Mouse (Mus musculus) frontal cortex, adult 2 months (tissue): Measurements from ENCODE around the gene Olfr128. TPM values are rescaled to one million over a fixed set of nuclear protein-coding genes. Genes with fewer than 3 reads are reported as not detected.
"Not testable (repeated sequence)": the region's sequence is repeated elsewhere in the genome, so short reads cannot be mapped to it uniquely, and the experiment has no call there.

ENCODE experiments used
- DNase-seq, 2 experiments: peaks; one replicate each; pipeline ENCODE4 v3.0.0; 2022; ENCODE audit warnings: low spot score in 1 of 2; ENCODE audit errors: extremely low spot score in 1 of 2
- polyA plus RNA-seq: library from polyadenylated mRNA; depleted of rRNA; stranded (reverse); fragments of >200 nt; gene quantifications from 2 replicates; pipeline ENCODE4 v1.2.3, GENCODE M21; 2012; rRNA removed

Gene Olfr128
- polyA plus RNA-seq = not detected in 2 replicates

- no peak for DNase-seq
Observed at GRCm38 (mm10) chr17:37920248-37920647, at the start of gene Olfr128. Gene Olfr128, plus strand, starts transcription at chr17:37920548.

DNA sequence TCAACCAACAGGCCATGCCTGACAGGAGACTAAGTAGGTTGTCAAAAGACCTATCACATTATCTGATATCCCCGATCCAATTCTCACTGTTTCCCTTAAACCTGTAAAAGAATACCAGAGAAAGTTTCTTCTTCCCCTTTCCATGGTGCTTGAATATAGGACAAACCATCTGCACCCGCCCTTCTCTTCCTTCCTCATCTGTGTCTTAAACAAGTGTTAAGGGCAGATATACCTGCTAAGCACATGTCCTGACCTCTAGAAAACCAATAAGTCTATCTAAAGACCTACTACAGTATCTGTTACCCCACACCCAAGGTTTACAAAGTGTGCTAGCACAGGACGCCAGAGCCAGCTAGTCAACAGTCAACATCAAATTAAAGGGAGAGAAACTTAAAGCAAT is 46.5 kb upstream of the Olfr128 start:
- DNase-seq = no peak

GRCm38 (mm10) chr17:37900137-37900536 is 20.2 kb upstream of the Olfr128 start, which contains the start of gene Olfr127:
Gene Olfr127, plus strand, starts transcription at chr17:37900437.
- DNase-seq = no peak

- DNase-seq = not testable (repeated sequence)
Observed at GRCm38 (mm10) chr17:37906821-37907220, 13.5 kb upstream of the Olfr128 start.

GRCm38 (mm10) chr17:37952979-37953378 is 32.6 kb downstream of the Olfr128 start, which contains the start of gene Olfr761:
Gene Olfr761, minus strand, starts transcription at chr17:37953079.
- DNase-seq = no peak

- DNase-seq = no peak
Observed at GRCm38 (mm10) chr17:37973591-37973990, 53.2 kb downstream of the Olfr128 start.

Other genes starting within 250 kb of the Olfr128 start
- gene Olfr119, start 224.0 kb upstream of the Olfr128 start, polyA plus RNA-seq = 0.06 TPM in 1 of 2 replicates, not detected in the other
- not detected in 2 replicates for gene Olfr120, start 198.7 kb upstream of the Olfr128 start, polyA plus RNA-seq
- gene Olfr121, start 171.7 kb upstream of the Olfr128 start, polyA plus RNA-seq = 0.08 TPM in 1 of 2 replicates, not detected in the other
- gene Olfr122, start 151.9 kb upstream of the Olfr128 start, polyA plus RNA-seq = 0.08 TPM in 1 of 2 replicates, not detected in the other
- not detected in 2 replicates for gene Olfr123, start 127.0 kb upstream of the Olfr128 start, polyA plus RNA-seq
- 0.04 TPM in 1 of 2 replicates, not detected in the other for gene Olfr124, start 120.7 kb upstream of the Olfr128 start, polyA plus RNA-seq
- gene Olfr125, start 87.6 kb upstream of the Olfr128 start, polyA plus RNA-seq = not detected in 2 replicates
- gene Olfr126, start 73.1 kb upstream of the Olfr128 start, polyA plus RNA-seq = not detected in 2 replicates
- not detected in 2 replicates for gene Olfr127, start 20.1 kb upstream of the Olfr128 start, polyA plus RNA-seq
- gene Olfr761, start 32.5 kb downstream of the Olfr128 start, polyA plus RNA-seq = not detected in 2 replicates
- gene Olfr129, start 139.5 kb downstream of the Olfr128 start, polyA plus RNA-seq = 0.08 and 0.18 TPM in 2 replicates
- 0.02 TPM in 1 of 2 replicates, not detected in the other for gene Olfr130, start 143.4 kb downstream of the Olfr128 start, polyA plus RNA-seq
- 0.16 and 0.17 TPM in 2 replicates for gene Olfr131, start 168.1 kb downstream of the Olfr128 start, polyA plus RNA-seq
- gene Olfr132, start 214.0 kb downstream of the Olfr128 start, polyA plus RNA-seq = not detected in 2 replicates
- gene Olfr133, start 224.7 kb downstream of the Olfr128 start, polyA plus RNA-seq = not detected in 2 replicates